Mouse (Mus musculus) neural tube, embryonic 12.5 days (tissue): ENCODE data around the gene Pirb. TPM values are rescaled to one million over a fixed set of nuclear protein-coding genes. Genes with fewer than 3 reads are reported as not detected.
"Not testable (repeated sequence)": the region's sequence is repeated elsewhere in the genome, so short reads cannot be mapped to it uniquely, and the experiment has no call there.

Experiments used
- ATAC-seq: fragments of 200-750 bp; cut with Nextera tagmentation; 2 replicates; pipeline ENCODE4 v1.8.0; 2017; ENCODE audit warnings: low read depth, mild to moderate bottlenecking, moderate TSS enrichment, moderate library complexity; ENCODE audit not compliant: low FRiP score
- H3K27ac ChIP-seq: fragments of 300-500 bp; sonication (generic); 2 replicates; pipeline ENCODE4 v1.5.1; 2016
- H3K27me3 ChIP-seq: fragments of 300-500 bp; sonication (generic); replicated peaks from 2 replicates; pipeline ENCODE4 v1.6.1; 2016; ENCODE audit warnings: mild to moderate bottlenecking
- H3K36me3 ChIP-seq: fragments of 300-500 bp; sonication (generic); 2 replicates; pipeline ENCODE4 v1.6.1; 2016; ENCODE audit warnings: mild to moderate bottlenecking
- H3K4me1 ChIP-seq: fragments of 300-500 bp; sonication (generic); 2 replicates; pipeline ENCODE4 v1.6.1; 2016
- H3K4me2 ChIP-seq: fragments of 300-500 bp; sonication (generic); replicated peaks from 2 replicates; pipeline ENCODE4 v1.6.1; 2016; ENCODE audit warnings: mild to moderate bottlenecking
- H3K4me3 ChIP-seq: fragments of 300-500 bp; sonication (generic); 2 replicates; pipeline ENCODE4 v1.5.1; 2016
- H3K9ac ChIP-seq: fragments of 300-500 bp; sonication (generic); 2 replicates; pipeline ENCODE4 v1.6.1; 2016; ENCODE audit warnings: mild to moderate bottlenecking
- H3K9me3 ChIP-seq: fragments of 300-500 bp; sonication (generic); 2 replicates; pipeline ENCODE4 v1.6.1; 2016; ENCODE audit warnings: mild to moderate bottlenecking
- WGBS: fragments of 180-500 bp; shearing (Covaris S2); methylation state at CpG from one replicate; pipeline ENCODE4 v1.1.7; 2016; 5-methylcytosine and 5-hydroxymethylcytosine counted together
- polyA plus RNA-seq: library from polyadenylated mRNA; unstranded; fragments of >200 nt; fragmentation: Nextera tagmentation; extraction: Ambion mirVana; gene quantifications from 2 replicates; pipeline ENCODE4 v1.2.1, GENCODE M21; 2016

Gene Pirb
- 0.18 and 0.20 TPM in 2 replicates for polyA plus RNA-seq

DNA sequence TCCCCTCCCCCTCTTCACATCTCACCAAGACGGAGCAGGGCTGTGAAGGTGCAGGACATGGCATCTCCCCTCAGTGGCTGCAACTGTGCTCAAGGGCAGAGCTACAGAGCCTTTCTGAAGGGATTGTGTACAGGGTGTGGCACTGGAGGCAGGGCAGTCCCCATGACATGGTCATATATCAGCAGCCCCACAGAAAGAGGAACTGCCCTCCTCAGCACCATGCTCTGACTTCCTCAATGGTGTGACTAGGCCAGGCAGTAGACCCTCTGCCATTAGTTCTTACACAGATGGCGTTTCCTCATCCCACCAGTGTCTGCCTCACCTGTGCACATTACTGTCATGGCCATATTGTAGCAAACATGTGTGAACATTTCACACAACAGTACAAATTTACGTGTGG is at the start of gene Pirb:
Gene Pirb, minus strand, starts transcription at position 124 of the 400 bp plus-strand sequence.
- not testable (repeated sequence) for H3K36me3 ChIP-seq, H3K4me2 ChIP-seq, H3K27me3 ChIP-seq, H3K4me1 ChIP-seq, H3K27ac ChIP-seq, H3K9ac ChIP-seq, ATAC-seq, H3K9me3 ChIP-seq, H3K4me3 ChIP-seq
- WGBS = 61% methylated on average over 2 of the region's 3 CpGs

DNA sequence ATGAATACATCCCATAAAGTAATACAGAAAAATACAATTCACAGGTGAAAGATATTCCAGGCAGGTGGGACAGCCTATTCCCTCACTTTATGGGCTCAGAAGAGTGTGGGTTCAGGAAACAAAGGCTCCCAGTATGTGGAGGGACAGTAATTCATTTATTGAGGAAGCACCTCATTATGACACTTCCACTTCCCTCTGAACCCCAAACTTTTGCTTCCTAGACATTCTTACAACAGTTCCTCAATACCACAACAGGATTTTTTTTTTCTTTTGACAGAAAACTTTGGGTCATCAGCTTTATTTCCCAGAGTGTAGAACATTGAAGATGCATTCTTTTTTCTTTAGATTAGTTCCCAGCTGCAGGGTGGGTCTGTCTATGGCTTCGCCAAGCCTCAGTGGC is 12.5 kb upstream of the Pirb start:
- WGBS = no CpG with 5 or more reads among the region's 1 CpGs
- not testable (repeated sequence) for H3K4me3 ChIP-seq, H3K27ac ChIP-seq, H3K9ac ChIP-seq, H3K36me3 ChIP-seq, ATAC-seq, H3K9me3 ChIP-seq, H3K4me1 ChIP-seq, H3K27me3 ChIP-seq, H3K4me2 ChIP-seq

DNA sequence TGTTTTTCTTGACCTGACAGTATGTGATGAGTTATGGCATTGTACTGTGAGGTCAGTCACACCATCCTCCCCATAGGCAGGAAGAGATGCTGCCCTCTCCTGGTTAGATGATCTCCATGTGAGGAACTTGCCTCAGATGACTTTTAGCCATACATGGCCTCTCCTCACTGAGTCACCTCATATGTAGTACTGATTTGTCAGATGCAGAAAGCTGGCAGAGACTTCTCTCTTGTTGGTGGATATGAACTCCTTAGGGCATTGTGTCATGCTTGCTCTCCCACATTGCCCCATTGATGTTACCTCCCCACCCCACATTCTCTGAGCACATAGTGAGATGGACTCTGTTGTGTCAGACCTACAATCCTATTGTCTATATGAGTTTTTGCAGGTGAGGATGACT is 5.3 kb upstream of the Pirb start:
- not testable (repeated sequence) for ATAC-seq, H3K9me3 ChIP-seq, H3K27ac ChIP-seq, H3K9ac ChIP-seq, H3K4me2 ChIP-seq, H3K27me3 ChIP-seq, H3K4me3 ChIP-seq, H3K36me3 ChIP-seq, H3K4me1 ChIP-seq

DNA sequence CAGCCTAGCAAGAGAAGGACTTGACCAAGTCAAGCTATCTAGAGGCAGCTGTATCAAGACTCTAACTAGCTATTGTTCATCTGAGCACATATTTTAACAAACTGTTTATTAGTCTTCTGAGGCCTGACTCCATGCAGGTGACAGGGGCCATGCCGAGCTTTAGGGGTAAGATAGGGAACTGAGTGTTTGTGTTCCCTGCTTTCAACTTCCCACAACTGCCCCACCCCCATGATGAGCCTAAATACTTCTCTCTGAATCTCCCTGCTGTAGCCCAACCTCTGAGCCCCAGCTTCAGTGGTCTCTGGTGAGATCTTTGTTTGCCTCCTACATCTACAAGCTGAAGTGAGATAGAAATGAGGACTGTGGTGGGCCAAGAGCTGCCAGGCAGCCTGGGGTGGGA is 4.9 kb downstream of the Pirb start:
- no peak for ATAC-seq

DNA sequence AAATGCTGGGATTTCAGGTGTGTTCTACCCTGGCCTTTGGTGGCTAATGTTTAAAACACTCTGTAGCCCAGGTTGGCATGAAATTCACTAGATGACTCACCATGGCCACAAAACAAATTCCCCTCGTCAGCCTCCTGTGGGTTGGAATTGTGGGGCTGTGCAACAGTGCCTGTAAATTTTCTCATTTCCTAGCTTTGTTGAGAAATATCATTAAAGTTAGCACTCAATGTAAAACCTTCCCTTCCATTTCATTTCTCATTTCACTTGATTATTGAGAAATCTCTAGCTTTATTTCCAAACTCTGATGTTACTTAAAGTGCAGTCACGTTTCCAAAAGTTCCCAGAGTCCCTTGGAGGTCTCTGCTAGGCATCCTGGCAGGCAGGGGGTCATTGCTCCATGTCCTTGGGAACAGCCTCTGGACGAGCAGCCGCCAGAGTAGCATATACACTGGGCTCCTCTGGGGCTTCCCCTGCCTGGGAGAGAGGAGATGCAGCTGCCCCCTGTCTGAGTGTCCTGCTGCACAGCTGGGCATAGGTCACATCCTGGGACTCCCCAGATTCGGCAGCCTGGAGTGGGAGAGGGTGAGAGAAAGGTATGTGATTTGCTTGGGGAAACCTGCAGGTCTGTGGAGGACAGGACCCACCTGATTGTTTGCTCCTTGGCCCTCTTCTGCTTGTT is 7.8 kb downstream of the Pirb start:
- Histone ChIP-seq H3K4me1 (no peaks in the 10 kb centered on the region), H3K9ac (no peak overlapping the region), H3K36me3 (peaks cover 8% of the 10 kb centered on the region; the same call in 1 of the 2 replicates), H3K27me3 (no peaks in the 10 kb centered on the region), H3K4me2 (no peak overlapping the region), H3K9me3 (no peaks in the 10 kb centered on the region), H3K4me3 (no peak overlapping the region), H3K27ac (no peak overlapping the region)
- 38% methylated on average over 5 of the region's 5 CpGs for WGBS
- ATAC-seq = no peak

More for the DNA sequence above, 4.9 kb downstream of the Pirb start:
- H3K9me3 ChIP-seq = no peaks in the 10 kb centered on the region
- no peak overlapping the region for H3K4me3 ChIP-seq
- H3K27me3 ChIP-seq = no peaks in the 10 kb centered on the region
- no peaks in the 10 kb centered on the region for H3K36me3 ChIP-seq
- 68% methylated on average over 1 of the region's 1 CpGs for WGBS
- H3K9ac ChIP-seq = no peak overlapping the region
- no peak overlapping the region for H3K4me2 ChIP-seq
- no peak overlapping the region for H3K27ac ChIP-seq
- H3K4me1 ChIP-seq = no peaks in the 10 kb centered on the region

DNA sequence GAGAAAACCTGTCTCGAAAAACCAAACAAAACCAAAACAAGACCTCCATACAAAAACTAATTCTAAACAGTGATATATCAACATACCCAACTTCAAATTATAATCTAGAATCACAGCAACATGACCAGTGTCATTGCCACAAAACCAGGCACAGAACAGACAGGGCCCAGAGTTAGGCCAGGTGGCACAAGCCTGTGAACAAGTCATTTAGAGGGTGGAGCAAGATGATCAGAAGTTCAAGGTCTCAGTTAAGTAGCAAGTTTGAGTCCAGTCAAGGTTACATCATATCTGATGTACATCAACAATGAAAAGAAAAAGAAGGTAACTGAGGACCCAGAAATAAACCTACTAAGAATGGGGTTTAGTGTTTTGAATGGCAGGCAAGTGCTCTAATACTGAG is 11.2 kb downstream of the Pirb start:
- H3K4me2 ChIP-seq = no peak overlapping the region
- no peak overlapping the region for H3K27ac ChIP-seq
- H3K36me3 ChIP-seq = peaks cover 23% of the 10 kb centered on the region
- peaks cover 22% of the 10 kb centered on the region for H3K4me1 ChIP-seq
- no peaks in the 10 kb centered on the region for H3K27me3 ChIP-seq
- WGBS = 90% methylated on average over 1 of the region's 1 CpGs
- no peak overlapping the region for H3K9ac ChIP-seq
- H3K4me3 ChIP-seq = no peak overlapping the region
- ATAC-seq = no peak
- no peaks in the 10 kb centered on the region for H3K9me3 ChIP-seq

DNA sequence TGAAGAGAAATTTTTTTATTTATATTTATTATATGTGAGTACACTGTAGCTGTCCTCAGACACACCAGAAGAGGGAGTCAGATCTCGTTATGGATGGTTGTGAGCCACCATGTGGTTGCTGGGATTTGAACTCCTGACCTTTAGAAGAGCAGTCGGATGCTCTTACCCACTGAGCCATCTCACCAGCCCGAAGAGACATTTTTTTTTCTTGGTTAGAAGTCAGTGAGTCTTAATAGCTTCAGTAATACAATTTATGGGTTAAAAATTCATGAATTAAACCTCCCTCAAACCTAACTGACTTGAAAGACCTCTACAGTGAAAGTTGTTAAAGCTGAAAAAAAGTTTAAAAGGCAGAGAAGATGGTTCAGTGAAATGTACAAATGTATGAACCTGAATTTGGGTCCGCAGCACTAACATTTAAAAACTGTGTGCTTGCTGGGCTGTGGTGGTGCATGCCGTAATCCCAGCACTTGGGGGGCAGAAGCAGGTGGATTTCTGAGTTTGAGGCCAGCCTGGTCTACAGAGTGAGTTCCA is 11.7 kb downstream of the Pirb start:
- not testable (repeated sequence) for H3K4me2 ChIP-seq, ATAC-seq, H3K27me3 ChIP-seq, H3K9me3 ChIP-seq, H3K27ac ChIP-seq, H3K4me3 ChIP-seq, H3K9ac ChIP-seq
- WGBS = 38% methylated on average over 5 of the region's 5 CpGs
- H3K4me1 ChIP-seq = peaks cover 22% of the 10 kb centered on the region
- peaks cover 23% of the 10 kb centered on the region for H3K36me3 ChIP-seq

DNA sequence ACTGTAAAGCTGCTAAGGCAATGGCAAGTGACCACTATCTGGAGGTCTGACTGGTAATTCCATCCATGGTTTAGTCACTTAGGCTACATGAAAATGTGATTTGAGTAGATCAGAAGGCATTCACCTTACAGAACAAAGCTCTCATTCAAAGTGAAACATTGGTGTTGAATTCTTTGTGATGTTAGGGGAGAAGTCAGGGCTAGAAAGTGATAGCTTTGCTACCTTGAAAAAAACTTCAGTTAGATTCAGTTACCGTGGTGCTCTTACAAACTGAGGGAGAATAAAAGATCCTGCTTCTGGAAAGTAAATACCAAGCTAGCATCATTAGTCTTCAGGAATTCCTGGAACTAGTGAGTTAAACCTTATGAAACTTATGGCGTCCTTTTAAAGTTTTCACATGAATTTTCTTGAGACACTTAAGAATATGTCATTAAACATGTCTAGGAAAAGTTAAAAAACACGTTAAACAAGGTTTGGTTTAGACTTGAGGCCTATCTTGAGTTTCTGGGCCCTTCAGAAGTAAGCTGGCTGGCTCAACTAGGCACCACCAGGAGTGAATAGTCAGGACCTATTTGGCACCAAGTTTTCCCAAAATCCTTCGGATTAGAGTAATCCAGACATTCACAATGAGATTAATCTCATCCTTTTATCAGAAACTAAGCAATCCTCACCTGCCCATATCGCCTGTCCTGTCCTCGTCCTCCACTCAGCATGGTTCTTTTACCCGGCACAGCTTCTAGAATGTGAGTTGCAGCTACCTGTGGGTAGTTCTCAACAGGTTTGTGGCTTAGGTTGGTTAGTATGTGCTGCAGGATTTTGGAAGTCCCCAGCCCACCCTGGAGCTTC is 12.4 kb downstream of the Pirb start:
- Histone ChIP-seq H3K9me3 (no peaks in the 10 kb centered on the region), H3K36me3 (peaks cover 23% of the 10 kb centered on the region), H3K27ac (no peak overlapping the region), H3K27me3 (no peaks in the 10 kb centered on the region), H3K4me2 (no peak overlapping the region), H3K4me3 (no peak overlapping the region), H3K9ac (no peak overlapping the region), H3K4me1 (peaks cover 22% of the 10 kb centered on the region)
- 21% methylated on average over 7 of the region's 7 CpGs for WGBS
- ATAC-seq = no peak

DNA sequence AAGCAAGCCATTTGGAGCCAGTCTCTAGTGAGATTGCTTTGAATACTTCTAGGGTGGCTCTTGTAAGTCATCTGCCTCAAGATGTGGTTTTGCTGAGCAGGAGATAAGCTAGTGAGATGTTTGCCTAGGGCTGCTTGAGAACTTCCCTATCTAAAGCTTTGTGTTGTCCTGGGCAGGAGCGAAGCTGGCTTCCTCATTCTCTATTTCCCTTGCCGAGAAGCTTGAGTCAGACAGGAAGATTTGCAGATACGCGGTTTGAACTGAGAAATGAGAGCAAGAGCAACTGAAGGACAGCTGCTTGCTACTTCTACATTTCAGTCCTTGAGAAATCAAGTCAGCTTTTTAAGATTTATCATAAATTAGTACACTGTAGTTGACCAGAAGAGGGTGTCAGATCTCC is 13.2 kb downstream of the Pirb start:
- peak overlapping the region; percentile 82 for H3K4me2 ChIP-seq

DNA sequence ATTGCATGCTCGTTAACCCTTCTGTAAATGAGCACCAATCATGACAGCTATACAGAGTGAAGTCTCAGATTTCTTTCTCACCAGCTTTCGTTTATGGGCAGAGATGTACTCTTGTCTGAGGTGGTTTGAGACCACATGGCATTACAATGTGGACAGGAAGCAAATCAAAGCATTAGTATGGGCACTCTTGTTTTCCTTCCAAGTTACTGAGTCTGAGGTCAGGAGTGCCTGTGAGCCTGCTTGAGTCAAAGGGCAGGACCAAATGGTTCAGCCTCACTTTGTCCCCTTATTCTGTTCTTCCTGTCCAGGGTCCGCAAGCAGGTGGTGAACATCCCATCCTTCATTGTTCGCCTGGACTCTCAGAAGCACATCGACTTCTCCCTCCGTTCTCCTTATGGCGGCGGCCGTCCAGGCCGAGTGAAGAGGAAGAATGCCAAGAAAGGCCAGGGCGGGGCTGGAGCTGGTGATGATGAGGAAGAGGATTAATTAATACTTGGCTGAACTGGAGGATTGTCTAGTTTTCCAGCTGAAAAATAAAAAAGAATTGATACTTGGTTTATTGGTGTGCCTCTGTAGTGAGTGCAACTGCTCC is 13.8 kb downstream of the Pirb start:
- H3K4me2 ChIP-seq = peak overlapping the region; percentile 82
- no peak for ATAC-seq

More for the DNA sequence above, 13.2 kb downstream of the Pirb start:
- no peak overlapping the region for H3K9ac ChIP-seq
- no peaks in the 10 kb centered on the region for H3K9me3 ChIP-seq
- no peak overlapping the region; the same call in 1 of the 2 replicates for H3K4me3 ChIP-seq
- no peak overlapping the region for H3K27ac ChIP-seq
- H3K36me3 ChIP-seq = peaks cover 23% of the 10 kb centered on the region
- peaks cover 22% of the 10 kb centered on the region for H3K4me1 ChIP-seq
- no peaks in the 10 kb centered on the region for H3K27me3 ChIP-seq
- WGBS = 55% methylated on average over 4 of the region's 4 CpGs
- ATAC-seq = no peak

DNA sequence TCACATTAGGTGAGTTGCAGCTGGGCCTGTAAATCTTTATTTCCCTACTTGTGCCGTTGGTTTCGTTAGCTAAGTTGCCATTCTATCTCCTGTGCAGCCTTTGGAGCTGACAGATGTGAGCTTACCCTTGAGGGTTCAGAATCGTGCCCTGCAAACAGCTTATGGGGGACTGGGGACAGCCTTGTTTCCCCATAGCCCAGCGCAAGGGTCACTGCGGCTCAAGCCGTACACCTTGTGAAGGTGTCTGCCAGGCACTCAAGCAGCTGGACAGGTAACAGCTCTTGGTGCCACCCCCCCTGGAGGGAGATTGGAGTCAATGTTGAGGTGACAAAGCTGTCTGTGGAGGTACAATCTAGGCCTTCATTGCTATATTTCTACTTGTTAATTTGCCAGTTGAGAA is 14.3 kb downstream of the Pirb start:
- Histone ChIP-seq H3K4me1 (peaks cover 22% of the 10 kb centered on the region), H3K9ac (peak overlapping the region; percentile 86), H3K27ac (no peak overlapping the region), H3K4me3 (peak overlapping the region; percentile 87), H3K9me3 (no peaks in the 10 kb centered on the region), H3K36me3 (peaks cover 29% of the 10 kb centered on the region), H3K27me3 (no peaks in the 10 kb centered on the region), H3K4me2 (peak overlapping the region; percentile 82)
- 37% methylated on average over 6 of the region's 6 CpGs for WGBS
- no peak for ATAC-seq

More for the DNA sequence above, 13.8 kb downstream of the Pirb start:
- Histone ChIP-seq H3K27me3 (no peaks in the 10 kb centered on the region), H3K4me3 (peak overlapping the region; percentile 87), H3K36me3 (peaks cover 24% of the 10 kb centered on the region), H3K27ac (no peak overlapping the region), H3K9me3 (no peaks in the 10 kb centered on the region), H3K9ac (peak overlapping the region; percentile 86; the same call in 1 of the 2 replicates), H3K4me1 (peaks cover 22% of the 10 kb centered on the region)
- WGBS = 56% methylated on average over 11 of the region's 11 CpGs

DNA sequence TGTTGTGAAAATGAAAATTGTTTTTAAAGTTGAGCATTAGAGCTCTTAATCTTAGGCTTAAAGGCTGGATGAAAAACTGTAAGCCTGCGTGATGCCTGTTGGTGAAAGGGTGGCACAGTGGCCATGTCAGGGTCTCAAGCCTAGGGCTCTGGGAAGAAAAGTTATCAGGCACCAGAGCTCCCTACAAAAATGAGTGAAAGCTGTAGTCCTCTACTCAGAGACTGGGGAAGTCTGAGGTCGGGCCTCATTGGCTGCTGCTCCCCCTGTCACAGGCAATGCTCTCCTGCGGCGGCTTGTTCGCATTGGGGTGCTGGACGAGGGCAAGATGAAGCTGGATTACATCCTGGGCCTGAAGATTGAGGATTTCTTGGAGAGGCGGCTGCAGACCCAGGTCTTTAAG is 14.7 kb downstream of the Pirb start:
- H3K9me3 ChIP-seq, H3K27me3 ChIP-seq, ATAC-seq, H3K27ac ChIP-seq: not testable (repeated sequence)
- peak overlapping the region; percentile 86 for H3K9ac ChIP-seq
- H3K36me3 ChIP-seq = peaks cover 31% of the 10 kb centered on the region
- H3K4me2 ChIP-seq = peak overlapping the region; percentile 82
- 3% methylated on average over 7 of the region's 7 CpGs for WGBS
- peaks cover 22% of the 10 kb centered on the region for H3K4me1 ChIP-seq
- peak overlapping the region; percentile 87 for H3K4me3 ChIP-seq
